Mouse (Mus musculus): ENCODE results near the gene Stab2. TPM values are rescaled to one million over a fixed set of nuclear protein-coding genes. Genes with fewer than 3 reads are reported as not detected.

Stab2 gene
- polyA plus RNA-seq, 1 experiment from 2014 or later = 0.24 TPM

DNA sequence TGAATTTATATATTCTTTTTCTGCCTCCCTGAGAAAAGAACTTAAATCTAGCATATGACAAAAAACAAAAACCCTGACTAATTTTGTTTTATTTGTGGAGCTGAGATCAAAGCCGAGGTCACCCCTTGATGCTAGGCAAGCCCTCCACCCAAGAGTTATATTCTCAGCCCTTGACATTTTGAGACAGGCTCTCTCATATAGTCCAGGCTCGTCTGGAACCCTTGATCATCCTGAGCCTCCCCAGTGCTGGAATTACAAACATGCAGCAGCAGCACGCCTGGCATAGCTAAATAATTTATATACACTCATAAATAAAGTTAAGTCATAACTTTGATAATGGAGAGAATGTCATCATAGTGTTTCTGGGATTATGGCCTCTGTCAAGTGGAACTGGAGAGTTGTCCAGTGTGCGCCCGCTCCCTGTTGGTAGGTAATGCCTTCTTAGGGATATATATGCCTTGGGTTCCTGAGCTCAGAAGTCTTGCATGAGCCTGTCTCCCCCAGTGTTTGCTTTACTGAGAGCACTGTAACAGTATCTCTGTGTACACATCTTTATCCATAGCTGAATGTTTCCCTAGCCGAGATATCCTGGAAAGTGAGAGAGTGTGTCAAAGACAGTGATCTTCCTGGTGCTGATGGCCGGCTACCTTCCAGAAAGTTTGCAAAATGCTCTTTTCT is 216.2 kb downstream of the Stab2 start:
- no peak overlapping the region for H3K4me2 ChIP-seq (replicated peaks; ENCODE audit: low read depth, low read length)
- peaks cover 12% of the 10 kb centered on the region; the same call in 1 of the 2 replicates for H3K4me1 ChIP-seq (ENCODE audit: insufficient read depth, low read depth, low read length)
- DNase-seq (ENCODE audit: low spot score) (no peak), ATAC-seq (peak; percentile 18; the same call in 1 of the 2 replicates)
- no peak for TF ChIP-seq CTCF (IDR thresholded peaks at IDR 0.05)
- no peak for TF ChIP-seq EP300 (IDR thresholded peaks at IDR 0.05)
- no peak overlapping the region for H3K27ac ChIP-seq (ENCODE audit: low read length)
- 45% methylated on average over 7 of the region's 7 CpGs for WGBS
- H3K9ac ChIP-seq (replicated peaks; ENCODE audit: low read depth) = no peak overlapping the region
- no peaks in the 10 kb centered on the region for H3K27me3 ChIP-seq (replicated peaks; ENCODE audit: insufficient read depth, low read length)
- no peaks in the 10 kb centered on the region for H3K36me3 ChIP-seq (ENCODE audit: insufficient read depth, low read length)
- H3K9me3 ChIP-seq (ENCODE audit: low read length) = no peaks in the 10 kb centered on the region
- no peak overlapping the region for H3K4me3 ChIP-seq (ENCODE audit: low read depth, low read length)

Other genes starting within 250 kb of the Stab2 start
- gene Gm49358, start 244.1 kb downstream of the Stab2 start, polyA plus RNA-seq (2015; fragmentation: Nextera tagmentation; extraction: Ambion mirVana) = not detected in 2 replicates
- 1.2 and 1.3 TPM in 2 replicates for gene Nt5dc3, start 229.0 kb downstream of the Stab2 start, polyA plus RNA-seq (2015; fragmentation: Nextera tagmentation; extraction: Ambion mirVana)
- gene 1700113H08Rik, start 50.0 kb upstream of the Stab2 start, polyA plus RNA-seq (2015; fragmentation: Nextera tagmentation; extraction: Ambion mirVana) = not detected in 2 replicates

Measured in lung, postnatal 0 days (tissue).